Mouse (Mus musculus): ENCODE results near the gene Anapc7.

DNA sequence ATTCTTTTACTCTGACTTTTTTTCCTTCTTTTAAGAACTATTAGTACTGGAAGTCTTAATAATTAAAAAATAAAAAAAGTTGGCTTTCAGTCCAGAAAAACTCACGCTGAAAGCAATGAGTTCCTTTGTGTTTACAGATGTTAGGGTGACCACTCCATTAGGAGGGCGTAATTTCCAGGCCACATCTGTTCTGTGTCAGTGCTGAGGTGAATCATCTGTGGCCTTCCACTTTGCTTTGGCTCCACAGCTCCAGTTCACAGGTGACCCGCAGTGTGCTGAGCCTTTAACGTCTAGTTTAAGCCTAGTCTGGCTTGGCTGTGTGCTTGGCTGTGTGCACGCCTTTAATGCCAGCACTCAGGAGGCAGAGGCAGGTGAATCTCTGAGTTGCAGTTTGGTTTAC lies 9.6 kb upstream of the Anapc7 start:
- TF ChIP-seq MAZ (IDR thresholded peaks at IDR 0.05; ENCODE audit: low read depth, low read length) (no peak), EP300 (IDR thresholded peaks at IDR 0.05; ENCODE audit: low read depth in 1 of 2, low read length in 2 of 2) (no peak), ZNF384 (IDR thresholded peaks at IDR 0.05; ENCODE audit: low read depth, low read length) (no peak), ZC3H11A (IDR thresholded peaks at IDR 0.05; ENCODE audit: low read depth, low read length) (no peak), HCFC1 (IDR thresholded peaks at IDR 0.05; ENCODE audit: low read depth, low read length) (no peak), POLR2A (IDR thresholded peaks at IDR 0.05; ENCODE audit: control insufficient read depth in 1 of 2, insufficient read depth in 1 of 2, low read depth in 1 of 2, low read length in 2 of 2, poor library complexity in 1 of 2) (no peak), GATA1 (IDR thresholded peaks at IDR 0.05; ENCODE audit: low read depth, low read length) (no peak), CTCF (IDR thresholded peaks at IDR 0.05 in 2 of 3, conservative IDR thresholded peaks at IDR 0.05 in 1 of 3; ENCODE audit: control insufficient read depth in 1 of 3, insufficient read depth in 1 of 3, low read depth in 2 of 3, low read length in 3 of 3, poor library complexity in 1 of 3, severe bottlenecking in 1 of 3) (no peak), CHD2 (IDR thresholded peaks at IDR 0.05; ENCODE audit: low read length) (no peak), UBTF (IDR thresholded peaks at IDR 0.05; ENCODE audit: borderline replicate concordance, insufficient read depth, low read depth, low read length) (no peak), JUND (IDR thresholded peaks at IDR 0.05; ENCODE audit: low read depth, low read length) (no peak)
